Mouse (Mus musculus) left cerebral cortex, adult 18-20 months (tissue): ENCODE data around the gene Nudt14. TPM values are rescaled to one million over a fixed set of nuclear protein-coding genes. Genes with fewer than 3 reads are reported as not detected.

Experiments used
- DNase-seq, 2 experiments: peaks; one replicate each; pipeline ENCODE4 v3.0.0; 2021 to 2022; ENCODE audit warnings: low spot score in 2 of 2, mixed read lengths in 1 of 2
- long read RNA-seq, 2 experiments: library from polyadenylated mRNA; stranded (forward); transcript quantifications; one replicate each; pipeline ENCODE4 v2.0.0; 2021
- total RNA-seq, 2 experiments: library from RNA; stranded (reverse); gene quantifications; 2 replicates each; pipeline ENCODE4 v1.2.3; 2021

Gene Nudt14
- total RNA-seq: 10 to 100 TPM; 10.4 to 12.2 TPM
- long read RNA-seq, experiment 1, partial matches to known transcripts: 0 of 10 reads
- long read RNA-seq, experiment 1, other reads (novel, unspliced or antisense): 1 of 10 reads
- long read RNA-seq, experiment 2, partial matches to known transcripts: 1 of 7 reads
- long read RNA-seq, experiment 2, other reads (novel, unspliced or antisense): 0 of 7 reads

DNA sequence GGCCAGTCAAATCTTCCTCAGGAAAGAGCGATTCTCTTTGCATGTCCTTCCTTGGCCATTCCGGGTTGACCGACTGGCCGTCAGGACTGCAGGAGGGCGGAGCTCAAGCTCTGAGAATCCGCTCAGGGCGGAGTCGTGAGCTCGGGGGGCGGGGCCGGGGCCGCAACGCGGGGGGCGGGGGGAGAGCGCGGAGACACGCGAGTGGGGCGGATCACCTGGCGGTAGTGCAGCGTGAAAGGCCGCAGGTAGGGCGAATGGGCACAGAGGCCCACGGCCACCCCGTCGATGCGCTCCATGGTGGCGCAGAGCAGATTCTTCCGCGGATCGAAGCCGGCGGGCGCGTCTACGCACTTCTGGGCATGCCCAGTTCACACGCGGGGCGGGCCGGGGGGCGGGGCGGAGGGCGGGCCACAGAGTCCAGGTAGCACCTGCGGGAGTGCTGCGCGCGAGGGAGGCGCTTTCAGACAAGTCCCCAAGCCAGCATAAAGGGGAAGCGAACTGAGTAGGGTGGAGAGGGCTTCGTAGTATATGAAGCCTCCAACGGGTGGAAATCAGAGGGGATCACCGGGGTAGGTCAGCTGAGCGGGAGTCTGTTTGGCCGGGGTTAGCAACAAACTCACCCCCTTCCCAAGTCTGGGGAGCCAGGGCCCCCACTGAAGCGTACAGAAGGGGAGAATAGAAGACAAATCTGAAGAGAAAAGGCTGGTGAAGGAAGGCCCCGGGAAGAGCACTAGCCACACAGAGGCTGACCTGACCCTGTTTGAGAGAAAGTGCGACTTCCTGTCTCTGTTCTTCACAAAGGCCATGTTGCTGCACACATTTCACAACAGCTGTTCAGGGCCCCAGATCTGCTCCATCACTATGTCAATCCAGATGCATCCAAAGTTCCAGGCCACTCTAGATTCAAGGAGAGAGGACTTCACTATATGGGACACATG is at the start of gene Nudt14:
Gene Nudt14, minus strand, starts transcription at position 349 of the 938 bp plus-strand sequence.
- peak; percentile 62 to 74 for DNase-seq

- no peak for DNase-seq
Measured at GRCm38 (mm10) chr12:112991444-112991843, 49.5 kb upstream of the Nudt14 start.

GRCm38 (mm10) chr12:112990706-112991405 is 48.9 kb upstream of the Nudt14 start:
- no peak for DNase-seq

- DNase-seq: no peak
Measured at GRCm38 (mm10) chr12:112987877-112988276, 46.0 kb upstream of the Nudt14 start.

GRCm38 (mm10) chr12:112985346-112985745 is 43.4 kb upstream of the Nudt14 start:
- no peak for DNase-seq

- no peak for DNase-seq
Measured at GRCm38 (mm10) chr12:112982031-112982430, 40.1 kb upstream of the Nudt14 start.

GRCm38 (mm10) chr12:112977156-112977555 is 35.2 kb upstream of the Nudt14 start:
- no peak for DNase-seq

- DNase-seq: peak; percentile 91 to 92
Measured at GRCm38 (mm10) chr12:112976371-112977073, 34.6 kb upstream of the Nudt14 start, which contains the start of gene Btbd6. Gene Btbd6, plus strand, starts transcription at chr12:112976482.

DNA sequence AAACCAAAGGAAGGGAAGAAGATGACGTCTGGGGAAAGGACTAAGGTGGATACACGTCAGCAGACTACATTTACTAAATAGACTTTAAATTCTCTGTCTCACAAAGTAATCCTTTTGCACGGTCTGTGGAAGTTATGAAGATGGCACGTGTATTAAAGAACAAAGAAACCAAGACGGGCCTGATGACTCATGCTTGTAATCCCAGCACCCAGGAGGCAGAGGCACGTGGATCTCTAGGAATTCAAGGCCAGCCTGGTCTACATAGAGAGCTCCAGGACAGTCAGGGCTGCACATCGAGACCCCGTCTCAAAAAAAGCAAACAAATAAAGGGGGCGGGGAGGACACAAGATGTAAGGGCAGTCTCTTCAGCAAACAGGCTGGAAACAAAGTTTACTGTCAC is 32.8 kb upstream of the Nudt14 start:
- DNase-seq: no peak

DNA sequence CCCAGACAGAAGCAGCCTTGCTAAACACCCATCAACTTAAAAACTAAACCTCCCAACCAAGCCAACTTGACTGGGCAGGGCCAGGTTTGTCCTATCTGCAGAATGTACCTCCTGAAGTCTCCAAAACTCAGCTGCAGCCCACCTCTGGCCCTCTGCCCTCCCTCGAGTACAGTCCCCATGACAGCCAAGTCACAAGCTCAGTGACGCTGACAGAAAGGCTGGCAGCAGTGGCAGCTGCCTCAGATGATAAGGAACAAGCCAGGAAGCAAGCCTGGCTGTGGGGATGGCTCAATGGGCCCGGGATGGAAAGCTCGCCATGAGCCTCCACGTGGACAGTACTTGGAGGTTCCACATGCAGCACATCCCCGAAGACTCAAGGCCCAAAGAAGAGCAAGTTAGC is 27.7 kb upstream of the Nudt14 start:
- no peak for DNase-seq

DNA sequence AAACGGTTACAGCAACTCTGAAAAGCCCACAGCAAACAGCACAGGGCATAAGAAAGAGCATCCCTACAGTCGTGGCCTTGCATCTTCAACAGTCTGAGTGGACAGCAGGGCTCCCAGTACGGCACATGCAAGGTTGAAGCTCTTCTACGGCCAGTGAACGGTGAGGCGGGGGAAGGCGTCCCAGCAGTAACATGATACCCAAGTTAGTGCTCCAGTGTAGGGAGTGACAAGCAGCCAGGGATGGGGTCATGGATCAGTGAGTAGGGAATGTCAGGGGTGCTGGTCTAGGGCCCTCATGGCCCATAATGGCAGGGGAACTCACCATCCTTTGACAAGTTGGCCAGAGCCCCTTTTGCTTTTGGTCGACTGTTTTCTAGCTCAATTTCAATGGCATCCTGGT is 27.0 kb upstream of the Nudt14 start:
- DNase-seq: no peak

DNA sequence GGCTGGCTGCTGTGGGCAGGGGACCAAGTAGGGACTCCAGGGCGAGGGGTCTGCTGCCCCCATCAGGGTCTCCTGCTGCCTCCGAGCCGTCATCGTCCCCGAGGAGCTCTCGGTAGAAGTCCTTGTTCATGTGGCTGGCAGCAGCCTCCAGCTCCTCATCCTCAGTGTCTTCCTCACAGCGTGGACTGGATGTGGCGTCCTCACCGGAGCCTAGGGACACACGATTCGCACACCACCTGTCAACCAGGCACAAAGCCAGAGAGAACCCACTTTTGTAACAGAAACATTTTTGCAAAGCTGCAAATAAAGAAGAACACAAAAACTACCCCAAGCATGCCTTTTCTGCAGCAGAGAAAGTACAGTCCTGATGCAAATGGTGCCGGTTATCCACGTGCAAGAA is 23.9 kb upstream of the Nudt14 start:
- no peak for DNase-seq

GRCm38 (mm10) chr12:112961872-112962271 is 19.9 kb upstream of the Nudt14 start:
- DNase-seq: no peak

GRCm38 (mm10) chr12:112961428-112961827 is 19.5 kb upstream of the Nudt14 start:
- DNase-seq: peak in 1 of 2 experiments; percentile 40

DNA sequence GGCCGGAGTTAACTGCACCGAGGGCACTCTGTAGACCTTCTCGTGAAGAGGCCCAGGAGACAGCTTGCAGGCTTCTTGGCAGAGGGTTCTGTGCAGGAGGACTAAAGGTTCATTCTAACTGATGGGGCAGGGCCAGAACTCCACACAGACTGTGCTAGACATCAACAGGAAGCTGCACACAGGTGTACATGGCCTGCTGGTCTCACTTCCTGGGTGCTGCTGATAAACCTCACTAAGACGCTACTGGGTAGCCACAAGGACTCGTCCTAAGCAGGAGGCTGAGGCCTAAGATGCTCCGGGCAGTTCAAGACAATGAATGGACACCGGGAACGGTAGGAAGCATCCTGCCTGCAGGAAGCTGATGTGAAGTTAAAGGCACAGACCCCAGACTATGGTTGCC is 17.5 kb upstream of the Nudt14 start:
- DNase-seq: no peak

- DNase-seq: peak in 1 of 2 experiments; percentile 38
Measured at GRCm38 (mm10) chr12:112958303-112958702, 16.4 kb upstream of the Nudt14 start.

GRCm38 (mm10) chr12:112955800-112956199 is 13.9 kb upstream of the Nudt14 start:
- DNase-seq: peak; percentile 77

- no peak for DNase-seq
Measured at GRCm38 (mm10) chr12:112952926-112953565, 11.1 kb upstream of the Nudt14 start.

- DNase-seq: no peak
Measured at GRCm38 (mm10) chr12:112952433-112952832, 10.5 kb upstream of the Nudt14 start.

GRCm38 (mm10) chr12:112951150-112951842 is 9.4 kb upstream of the Nudt14 start:
- no peak for DNase-seq
